Mouse (Mus musculus): ENCODE results near the gene Tspan5. TPM values are rescaled to one million over a fixed set of nuclear protein-coding genes. Genes with fewer than 3 reads are reported as not detected.

The Tspan5 gene
- polyA plus RNA-seq, 1 experiment, result 67.1 TPM

DNA sequence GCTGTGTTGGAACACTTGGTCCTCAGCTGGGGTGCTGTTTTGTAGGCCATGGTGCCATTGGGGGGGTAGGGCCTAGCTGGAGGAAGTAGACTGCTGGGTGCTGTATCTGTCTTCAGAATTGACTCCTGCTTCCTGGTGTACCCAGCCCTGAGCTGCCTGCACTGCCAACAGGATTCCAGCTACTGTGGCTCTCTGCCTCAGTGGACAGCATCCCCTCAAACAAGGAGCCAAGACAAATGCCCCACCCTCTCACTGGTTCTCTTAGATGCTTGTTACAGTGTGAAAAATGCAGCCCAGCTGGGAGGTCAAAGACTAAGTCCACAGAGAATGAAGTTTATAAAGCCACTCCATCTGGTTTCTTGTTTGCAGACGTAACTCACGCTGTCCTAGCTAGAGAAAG is 101.2 kb downstream of the Tspan5 start:
- no peak for DNase-seq (ENCODE audit: low spot score)

DNA sequence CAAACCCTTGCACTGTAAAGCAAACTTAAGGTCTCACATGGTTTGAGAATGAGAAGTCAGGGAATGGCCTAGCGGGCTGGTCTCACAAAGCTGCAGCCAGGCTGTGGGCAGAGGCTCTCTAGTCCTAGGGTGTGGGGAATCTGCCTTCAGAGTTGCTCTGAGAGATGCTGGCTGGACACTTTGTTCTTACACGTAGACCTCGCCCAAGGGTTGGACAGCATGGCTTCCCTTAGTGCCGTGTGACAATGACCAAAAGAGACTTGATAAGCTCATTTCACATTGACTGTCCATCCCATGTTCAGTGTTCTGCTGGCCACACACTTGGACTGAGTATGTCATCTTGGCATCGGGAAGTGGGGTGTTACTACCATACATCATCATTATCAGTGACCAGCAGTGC is 101.6 kb downstream of the Tspan5 start:
- DNase-seq (ENCODE audit: low spot score), result no peak

DNA sequence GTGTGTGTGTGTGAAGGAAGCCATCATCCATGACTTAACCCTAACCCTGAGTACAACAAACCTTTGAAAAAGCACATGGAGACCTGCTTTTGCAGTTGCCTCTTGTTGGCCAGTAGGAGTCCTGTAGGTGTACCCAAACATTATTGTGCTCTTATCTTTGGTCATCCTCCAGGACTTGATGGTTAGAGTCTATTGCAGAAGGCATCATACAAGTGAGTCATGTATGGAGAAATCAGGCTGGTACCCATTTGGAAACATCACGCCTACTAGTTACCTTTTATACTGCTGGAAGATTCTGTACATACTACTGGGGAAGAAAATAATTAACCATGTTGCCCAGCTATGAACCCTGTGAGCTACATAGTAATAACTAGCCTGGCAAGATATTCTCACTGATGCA is 103.8 kb downstream of the Tspan5 start:
- no peak for DNase-seq (ENCODE audit: low spot score)

DNA sequence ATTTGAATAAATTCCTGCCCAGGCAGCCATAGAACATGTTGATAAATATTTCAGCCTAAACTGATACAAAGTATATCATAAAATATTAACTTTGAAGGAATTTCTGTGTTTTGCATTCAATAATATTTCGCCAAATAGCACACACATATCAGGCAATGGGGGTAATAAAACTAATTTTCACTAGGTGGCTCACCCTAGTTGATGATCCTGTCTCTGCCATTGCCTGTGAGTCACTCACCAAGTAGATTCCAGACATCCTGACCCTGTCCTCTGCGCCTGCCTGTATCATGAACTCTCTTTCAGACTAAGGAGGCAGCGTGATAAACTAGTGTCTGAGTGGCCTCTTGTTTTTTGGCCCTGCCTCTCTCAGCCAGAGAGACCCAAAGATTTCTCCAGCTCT is 105.8 kb downstream of the Tspan5 start:
- DNase-seq (ENCODE audit: low spot score), result no peak

DNA sequence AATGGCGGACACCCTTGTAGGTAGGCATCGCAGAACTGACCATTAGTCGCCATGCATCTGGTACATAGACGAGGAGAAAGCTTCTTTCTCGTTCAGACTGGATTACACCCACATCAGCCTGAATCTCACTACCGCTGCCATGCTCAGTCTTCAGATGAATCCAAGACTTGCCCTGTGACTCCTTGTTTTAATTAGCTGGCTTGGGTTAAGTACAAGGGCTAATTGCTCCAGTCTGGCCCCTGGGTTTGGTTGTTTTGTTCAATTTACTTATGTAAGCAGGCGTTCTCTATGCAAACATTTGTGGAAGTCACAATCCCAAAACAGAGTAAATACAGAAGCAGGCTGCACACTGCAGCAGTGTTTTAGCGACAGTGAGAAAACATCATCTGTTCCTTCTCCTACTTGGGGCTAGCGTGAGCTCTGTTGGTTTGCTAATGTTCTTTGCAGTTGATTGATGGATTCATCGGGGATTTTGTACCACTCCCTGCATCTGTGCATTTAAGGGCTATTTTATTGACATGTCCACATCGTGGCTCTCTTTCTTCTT is 107.8 kb downstream of the Tspan5 start:
- DNase-seq (ENCODE audit: low spot score), result no peak

DNA sequence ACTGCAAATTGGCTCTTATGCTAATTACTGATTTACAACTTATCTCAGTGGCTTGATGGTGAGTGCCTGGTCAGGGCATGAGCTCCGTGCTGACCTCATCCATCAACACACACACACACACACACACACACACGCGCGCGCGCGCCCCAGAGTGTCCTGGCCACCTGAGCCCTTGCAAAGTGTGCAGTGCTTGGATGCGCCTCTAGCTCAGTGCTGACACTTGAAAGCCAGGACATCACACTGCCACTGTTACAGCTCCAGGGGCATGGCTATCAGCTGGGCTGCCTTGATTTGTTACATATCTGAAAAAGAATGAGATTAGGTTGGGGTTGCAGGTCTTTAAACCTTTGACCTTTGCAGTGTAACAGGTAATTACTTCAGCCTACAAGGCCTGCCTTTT is 109.9 kb downstream of the Tspan5 start:
- DNase-seq (ENCODE audit: low spot score), result no peak

DNA sequence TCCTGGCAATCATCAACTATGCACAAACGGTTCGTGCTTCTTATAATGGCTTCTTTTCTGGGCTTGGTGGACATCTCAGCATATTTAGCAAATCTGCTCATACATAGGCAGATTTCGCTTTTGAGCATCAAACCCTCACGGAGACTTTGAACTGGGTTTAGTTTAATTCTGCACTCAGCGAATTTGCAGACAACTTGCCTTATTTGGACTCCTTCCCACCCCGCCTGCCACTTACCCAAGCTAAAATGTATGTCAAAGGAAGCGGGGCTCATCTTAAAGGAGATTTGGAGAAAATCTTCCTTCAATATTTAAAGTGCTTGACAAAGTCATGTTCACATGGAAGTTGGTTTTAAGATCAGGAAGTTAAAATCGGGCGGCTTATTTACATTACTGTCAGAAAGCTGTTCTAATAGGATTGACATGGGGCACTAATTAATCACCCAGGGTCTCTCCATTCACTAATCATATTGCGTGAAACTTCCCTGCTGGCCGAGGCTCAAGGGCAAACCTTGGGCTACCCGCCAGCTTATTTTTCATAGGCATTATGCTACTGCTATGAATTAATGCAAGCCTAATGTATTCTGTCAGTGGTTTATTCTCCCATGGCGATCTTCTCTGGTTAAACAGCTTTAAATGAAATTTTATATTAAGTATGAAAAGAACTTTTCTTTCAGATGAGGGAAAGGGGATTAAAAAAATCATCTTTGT is 111.1 kb downstream of the Tspan5 start:
- no peak for DNase-seq (ENCODE audit: low spot score)

DNA sequence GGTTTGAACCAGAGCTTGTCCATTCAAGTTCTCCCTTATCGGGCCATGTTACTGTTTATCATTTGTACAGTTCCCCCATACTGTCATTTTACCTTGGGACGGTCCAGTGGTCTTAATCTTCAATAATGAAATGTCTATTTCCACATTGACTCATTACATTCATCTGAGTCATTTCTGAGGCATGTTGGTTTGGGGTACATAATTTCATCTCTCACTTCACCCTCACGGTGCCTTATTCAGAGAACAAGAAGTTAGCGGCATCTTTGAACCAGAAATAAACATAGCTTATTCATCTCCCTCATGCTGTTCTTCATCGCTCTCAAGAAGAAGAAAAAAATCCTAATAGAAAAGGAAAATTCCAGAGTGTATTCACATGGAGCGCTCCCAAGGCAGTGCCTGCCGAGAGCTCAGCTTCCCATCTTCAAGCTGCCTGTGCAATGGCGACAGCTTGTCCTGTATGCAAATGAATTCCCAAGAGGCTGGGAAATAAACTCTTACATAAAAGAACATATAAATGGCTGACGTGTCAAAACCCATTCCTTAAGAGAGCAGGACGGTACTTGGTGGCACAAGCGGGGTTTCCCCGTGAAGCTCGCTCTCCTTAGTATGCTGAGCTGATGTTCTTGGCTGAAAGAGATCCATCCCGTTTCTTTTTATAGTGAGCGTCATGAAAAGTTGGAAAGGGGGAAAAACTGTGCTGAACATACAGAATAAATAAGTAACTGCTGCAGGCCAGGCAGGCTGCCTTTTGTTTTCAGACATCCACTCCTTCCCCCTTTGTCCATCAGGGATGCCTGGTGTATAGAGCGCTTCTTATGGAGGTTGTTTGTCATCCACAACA is 112.2 kb downstream of the Tspan5 start:
- DNase-seq (ENCODE audit: low spot score), result no peak

DNA sequence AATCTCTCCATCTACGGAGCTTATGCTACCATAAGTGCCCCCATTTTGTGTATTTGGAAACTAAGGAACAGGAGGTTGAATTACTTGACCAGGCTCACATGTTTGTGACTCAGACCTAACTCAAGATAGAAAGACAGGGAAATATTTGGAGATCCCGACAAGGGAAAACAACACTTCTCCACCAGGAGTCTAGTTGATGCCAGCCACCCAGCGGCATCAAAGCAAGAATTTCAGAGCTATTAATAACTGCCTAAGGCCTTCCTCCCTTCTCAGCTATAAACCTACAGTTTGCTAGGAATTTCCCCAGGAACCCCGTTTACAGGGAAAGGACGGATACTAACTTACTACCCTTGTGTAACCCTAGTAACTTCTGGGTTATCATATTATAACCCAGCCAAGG is 113.4 kb downstream of the Tspan5 start:
- no peak for DNase-seq (ENCODE audit: low spot score)

DNA sequence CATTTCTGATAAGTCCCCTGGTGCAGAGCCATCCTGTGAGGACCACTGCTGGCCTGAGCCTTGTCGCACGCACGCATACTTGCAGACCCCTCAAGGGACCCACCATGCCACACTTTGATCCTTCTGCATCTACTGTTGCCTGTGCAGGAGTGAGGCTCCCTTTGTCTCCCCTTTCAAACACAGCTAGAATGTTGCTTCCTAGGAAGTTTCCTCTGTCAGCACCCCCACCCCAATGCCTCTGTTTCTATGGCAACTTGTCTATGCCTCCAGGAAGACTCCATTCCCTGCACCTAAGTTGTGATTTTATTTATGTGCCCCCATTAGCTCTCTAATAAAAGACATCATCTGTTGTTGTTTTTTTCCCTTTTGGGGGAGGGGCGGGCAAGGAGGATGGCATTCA is 115.0 kb downstream of the Tspan5 start:
- no peak for DNase-seq (ENCODE audit: low spot score)

DNA sequence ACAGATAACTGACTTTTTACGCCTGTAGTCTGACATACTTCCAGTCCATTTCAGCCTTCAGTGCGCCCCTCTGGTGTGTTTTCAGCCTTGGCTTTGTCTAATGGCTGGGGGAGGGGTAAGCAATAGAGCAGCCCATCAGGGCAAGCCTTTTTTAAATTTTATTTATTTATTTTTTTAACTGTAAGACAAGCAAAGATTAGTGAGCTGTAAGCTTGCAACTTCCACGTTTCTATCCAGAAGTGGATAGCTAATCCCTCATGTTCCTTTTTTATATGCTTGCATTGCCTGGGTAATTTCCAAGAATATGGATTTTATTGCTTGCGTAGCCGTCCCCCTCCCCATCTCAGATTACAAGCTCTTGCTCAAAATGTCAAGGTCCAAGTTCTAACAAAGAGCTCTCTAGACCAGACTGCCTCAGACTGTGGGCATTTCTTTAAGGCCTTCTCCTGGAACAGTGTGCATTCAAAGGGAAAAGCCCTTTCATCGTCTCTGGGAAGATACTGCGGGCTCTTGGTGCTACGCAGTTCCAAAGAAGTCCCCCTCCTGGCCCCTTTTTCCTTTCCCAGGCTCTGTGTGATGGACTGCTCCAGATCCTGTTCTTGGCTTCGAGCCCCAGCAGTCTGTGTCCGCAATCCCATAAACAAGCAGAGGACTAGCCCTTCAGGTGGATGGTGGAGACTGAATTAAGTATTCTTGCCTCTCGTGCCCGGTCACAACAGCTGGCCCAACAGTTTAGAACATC is 116.0 kb downstream of the Tspan5 start:
- no peak for DNase-seq (ENCODE audit: low spot score)

DNA sequence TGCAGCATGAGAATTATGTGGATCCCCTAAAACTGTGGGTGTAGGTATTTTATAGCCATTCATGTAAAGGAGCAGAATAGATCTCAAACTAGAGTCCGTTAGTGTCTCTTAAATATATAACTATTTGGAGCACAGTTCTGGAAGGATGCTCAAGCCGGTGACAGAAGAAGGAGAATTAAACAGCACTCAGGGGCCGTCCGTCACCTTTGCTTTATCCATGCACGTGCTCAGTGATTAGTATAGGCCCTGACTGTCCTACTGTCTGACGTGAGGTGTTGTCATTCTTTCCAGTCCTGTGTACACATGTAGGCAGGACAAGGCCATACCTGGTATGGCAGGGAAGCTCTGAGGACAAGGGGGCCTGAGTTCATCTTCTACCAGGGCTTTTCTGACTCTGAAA is 116.7 kb downstream of the Tspan5 start:
- no peak for DNase-seq (ENCODE audit: low spot score)

DNA sequence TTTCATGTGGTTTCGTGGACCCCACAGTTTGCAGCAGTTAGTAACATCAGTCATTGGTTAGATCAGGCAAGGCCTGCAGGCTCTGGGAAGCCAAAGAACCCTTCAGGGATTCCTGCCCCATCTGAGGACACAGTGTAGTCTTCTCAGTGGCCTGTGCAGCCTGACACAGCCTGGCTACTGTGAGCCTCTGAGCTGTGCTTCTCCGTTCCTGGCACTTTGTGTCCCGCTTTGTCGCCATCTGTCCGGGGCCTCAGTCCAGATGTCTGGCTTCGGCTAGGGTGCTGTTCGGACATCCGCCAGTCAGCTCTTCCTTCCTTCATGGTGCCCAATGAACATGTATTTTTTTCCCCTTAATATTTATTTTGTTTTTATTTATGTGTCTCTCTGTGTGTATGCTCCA is 117.2 kb downstream of the Tspan5 start:
- no peak for DNase-seq (ENCODE audit: low spot score)

DNA sequence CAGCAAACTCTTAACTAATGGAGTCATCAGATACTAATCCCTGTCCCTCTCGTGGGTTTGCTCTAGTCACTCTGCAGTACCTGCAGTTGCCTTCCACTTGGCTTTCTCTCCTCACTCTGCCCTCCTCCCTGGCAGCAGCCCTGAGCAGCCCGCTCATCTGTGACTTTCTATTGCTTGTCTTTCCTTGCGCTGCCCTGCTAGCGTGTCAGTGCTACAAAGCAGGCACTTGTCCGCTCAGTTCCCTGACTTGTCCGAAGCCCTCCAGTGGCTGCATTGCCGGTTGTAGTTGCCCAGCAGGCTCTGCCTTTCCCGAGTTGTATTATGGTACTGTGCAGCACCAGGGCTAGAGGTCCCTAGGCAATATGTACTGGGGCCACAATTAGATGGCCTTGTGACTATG is 117.7 kb downstream of the Tspan5 start:
- DNase-seq (ENCODE audit: low spot score), result no peak

DNA sequence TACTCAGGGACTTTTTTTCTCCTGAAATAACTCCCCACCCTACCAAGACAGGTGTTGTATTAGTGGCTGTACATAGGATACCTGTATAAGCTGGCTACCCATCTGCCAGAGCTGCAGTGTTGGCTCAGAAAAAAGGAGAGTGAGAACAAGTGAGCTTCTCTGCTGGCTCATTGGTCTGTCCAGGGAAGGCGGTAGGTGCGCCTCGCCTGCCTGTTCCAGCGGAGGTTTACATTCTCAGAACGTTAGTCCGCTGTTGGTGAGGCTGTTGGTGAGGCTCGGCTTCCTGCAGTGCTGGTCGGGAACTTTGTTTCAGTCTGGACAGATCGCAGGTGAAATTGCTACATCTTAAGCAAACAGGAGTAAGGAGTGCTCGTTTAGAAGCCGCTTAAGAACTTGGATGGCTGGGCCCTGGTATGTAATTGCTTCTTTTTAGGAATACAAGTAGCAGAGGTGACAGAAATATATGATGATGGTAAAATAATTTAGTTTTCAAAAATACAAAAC is 118.3 kb downstream of the Tspan5 start:
- no peak for DNase-seq (ENCODE audit: low spot score)

DNA sequence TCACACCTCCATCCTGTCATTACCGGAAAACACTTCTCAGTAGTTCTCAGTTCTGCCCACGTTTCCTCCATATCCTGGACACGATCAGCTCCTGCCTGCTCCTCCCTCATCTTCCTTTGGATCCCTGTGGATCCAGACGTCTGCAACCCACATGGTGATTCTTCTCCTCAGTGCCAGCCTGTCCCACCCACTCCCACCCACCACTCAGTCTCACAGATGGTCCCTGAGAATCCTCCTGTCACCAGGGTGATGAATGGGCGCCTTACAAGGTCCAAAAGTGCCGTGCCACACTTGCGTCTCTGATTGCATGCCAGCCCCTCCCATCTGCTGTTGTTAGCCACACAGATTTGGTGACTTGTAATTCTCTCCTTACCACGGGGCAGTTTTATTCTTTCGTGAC is 119.0 kb downstream of the Tspan5 start:
- no peak for DNase-seq (ENCODE audit: low spot score)

DNA sequence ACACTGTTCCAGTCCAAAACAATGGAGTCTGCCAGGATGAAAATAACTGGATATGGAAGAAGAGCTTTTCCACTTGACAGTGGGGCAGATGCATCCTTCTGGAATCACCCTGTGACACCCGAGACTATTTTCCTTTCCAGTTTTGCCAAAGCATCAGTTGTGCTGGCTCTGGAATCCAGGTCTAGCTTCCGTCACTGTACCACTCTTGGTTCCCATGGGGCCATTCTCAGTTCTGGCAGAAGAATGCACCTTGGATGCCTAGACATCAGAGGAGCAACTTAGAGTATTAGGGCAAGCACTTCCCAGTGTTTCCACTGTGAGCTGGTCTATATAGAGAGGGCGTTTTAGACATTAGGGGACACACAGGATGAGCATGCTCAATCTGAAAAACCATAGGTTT is 119.6 kb downstream of the Tspan5 start:
- DNase-seq (ENCODE audit: low spot score), result no peak

DNA sequence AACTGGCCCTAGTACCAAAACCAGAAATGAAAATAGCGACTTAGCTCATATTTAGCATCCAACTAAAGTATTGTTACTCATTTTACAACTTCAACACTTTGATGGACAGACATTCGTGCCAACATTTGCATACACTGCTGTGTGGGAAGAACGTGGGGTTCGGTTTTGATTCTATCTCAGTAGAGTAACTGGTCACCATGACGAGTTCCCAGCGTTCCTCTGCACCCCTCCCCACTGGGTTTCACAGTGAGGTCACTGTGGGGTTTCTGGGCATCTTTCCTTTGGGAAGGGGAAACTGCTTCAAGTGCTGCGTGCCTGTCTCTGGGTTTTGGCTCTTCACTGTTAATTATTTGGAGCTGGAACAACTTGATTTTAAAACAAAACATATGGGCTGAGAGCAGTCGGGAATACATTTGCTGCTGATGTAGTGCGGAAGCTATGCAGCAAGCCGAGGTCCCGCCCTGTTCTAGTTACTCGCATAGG is 122.2 kb downstream of the Tspan5 start:
- no peak for DNase-seq (ENCODE audit: low spot score)

DNA sequence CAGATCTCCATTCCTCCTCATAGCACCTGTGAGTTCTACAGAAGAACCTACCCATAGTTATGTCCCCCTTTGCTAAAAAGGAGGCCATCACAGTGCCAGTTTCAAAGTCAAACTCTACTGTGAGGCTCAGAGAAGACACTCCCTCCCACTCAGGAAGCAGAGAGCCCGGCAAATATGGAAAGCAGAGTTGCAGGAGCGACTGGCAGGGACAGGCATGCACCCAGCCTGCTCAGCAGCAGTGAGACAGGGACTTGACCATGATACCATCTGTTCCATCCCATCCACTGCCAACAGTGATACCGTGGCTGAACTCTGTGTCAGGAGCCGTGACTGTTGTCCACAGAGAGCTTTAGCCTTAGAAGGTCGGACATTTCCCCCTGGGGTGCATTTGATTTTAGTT is 123.3 kb downstream of the Tspan5 start:
- DNase-seq (ENCODE audit: low spot score), result no peak

DNA sequence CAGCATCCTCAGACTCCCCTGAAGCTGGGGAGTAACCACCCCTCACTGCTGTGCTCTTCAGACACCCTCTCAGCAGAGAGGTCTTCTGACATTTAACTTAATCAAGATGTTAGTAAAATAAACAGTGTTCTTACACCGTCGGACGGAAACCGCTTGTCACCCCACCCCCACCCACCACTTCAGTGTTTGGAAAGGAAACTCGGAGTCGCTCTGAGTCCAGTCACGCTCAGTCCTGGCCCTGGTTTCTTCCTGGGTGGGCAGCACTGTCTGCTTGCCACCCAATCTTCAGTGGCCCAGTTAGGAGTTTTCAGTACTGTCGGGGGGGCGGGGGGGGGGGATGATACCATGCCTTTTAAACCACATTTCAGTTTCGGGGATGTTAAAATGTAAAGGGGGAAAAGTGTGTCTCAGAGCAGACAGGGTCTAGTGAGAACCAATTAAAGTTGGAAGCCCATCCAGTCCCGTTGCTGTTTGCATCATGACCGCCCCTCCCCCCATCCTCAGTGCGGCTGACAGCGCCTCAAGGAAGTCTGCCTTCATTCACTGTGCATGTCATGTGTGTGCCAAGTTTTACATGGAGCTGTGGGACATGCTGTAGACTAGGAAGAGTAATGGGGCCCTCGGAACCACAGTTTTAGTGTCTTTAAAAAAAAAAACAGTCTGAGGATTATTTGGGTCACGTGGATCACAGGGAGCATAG is 125.3 kb downstream of the Tspan5 start:
- DNase-seq (ENCODE audit: low spot score), result no peak

DNA sequence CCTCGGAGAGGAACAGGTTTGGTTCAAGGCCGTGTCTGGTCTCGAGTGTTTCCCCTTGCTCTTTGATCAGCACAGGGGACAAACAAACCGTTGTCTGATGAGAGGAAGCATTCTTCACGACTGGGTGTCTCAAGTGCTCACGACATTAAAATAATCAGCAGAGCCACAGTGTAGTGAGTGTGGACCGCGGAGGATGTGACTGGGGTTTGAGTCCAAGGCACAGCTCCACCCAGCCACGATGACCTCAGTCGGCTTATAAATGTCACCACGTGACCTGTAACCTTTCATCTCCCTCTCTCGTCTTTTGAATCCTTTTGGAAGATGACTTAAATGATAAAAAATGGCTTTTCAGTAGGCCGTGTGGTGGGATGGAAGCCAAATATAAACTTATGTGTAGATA is 126.4 kb downstream of the Tspan5 start:
- DNase-seq (ENCODE audit: low spot score), result no peak

DNA sequence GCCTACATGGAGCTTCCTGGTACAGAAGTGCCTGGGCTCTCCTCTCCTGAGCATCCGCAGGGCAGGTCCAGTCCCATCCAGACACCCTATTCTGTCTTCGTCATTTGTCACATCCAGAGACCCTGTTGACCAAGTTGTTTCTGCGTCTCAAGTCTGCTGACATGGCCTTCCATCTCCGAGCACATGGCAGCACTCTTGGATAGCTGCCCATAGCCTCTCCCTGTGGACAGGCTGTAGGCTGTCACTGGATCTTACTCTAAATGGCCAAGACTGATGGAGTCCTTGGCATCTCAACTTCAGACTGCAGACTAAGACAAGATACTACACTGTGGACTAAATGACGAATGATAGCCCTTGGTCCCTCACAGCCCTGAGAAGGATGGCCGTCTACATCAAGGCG is 133.3 kb downstream of the Tspan5 start:
- no peak for DNase-seq (ENCODE audit: low spot score)

Measured in urinary bladder, adult 2 months (tissue).